Mouse (Mus musculus): Measurements from ENCODE around the gene Trim40.
"Not testable (repeated sequence)": the region's sequence is repeated elsewhere in the genome, so short reads cannot be mapped to it uniquely, and the experiment has no call there.

Trim40 gene

DNA sequence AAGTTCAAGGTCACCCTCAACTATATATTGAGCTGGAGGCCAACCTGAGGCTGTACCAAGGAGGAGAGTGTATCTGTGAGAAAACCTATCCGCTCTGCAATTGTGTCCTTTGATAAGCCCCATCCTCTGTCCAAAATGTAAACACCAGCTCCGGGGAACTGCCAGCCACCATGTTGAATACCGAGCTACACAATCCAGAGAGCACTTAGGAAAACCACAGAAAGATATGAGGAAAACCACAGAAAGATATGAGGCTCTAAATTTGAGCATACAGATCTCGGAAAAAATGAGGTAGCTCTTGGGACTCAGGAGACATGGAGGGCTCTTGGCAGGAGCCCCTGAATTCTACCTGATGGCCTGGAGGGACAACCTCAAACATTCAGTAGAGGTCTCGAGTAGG lies 3.5 kb upstream of the Trim40 start:
- DNase-seq (ENCODE audit: low read depth) = peak; percentile 72

DNA sequence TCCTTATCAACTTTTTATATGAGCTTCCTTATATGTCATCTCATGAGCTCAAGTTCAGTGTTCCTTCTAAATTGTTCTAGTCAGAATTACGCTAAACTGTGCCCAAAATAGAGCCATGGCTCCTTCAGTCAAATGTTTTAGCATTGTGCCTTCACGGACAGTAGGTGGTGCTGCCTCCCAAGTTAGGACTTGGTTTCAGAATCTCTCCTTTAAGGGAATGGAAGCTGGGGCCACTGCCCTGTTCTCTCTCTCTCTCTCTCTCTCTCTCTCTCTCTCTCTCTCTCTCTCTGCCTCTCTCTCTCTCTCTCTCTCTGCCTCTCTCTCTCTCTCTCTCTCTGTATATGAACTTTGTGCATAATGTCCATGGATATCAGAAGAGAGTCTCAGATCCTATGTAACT lies 2.4 kb upstream of the Trim40 start:
- DNase-seq (ENCODE audit: low read depth) = peak; percentile 78

DNA sequence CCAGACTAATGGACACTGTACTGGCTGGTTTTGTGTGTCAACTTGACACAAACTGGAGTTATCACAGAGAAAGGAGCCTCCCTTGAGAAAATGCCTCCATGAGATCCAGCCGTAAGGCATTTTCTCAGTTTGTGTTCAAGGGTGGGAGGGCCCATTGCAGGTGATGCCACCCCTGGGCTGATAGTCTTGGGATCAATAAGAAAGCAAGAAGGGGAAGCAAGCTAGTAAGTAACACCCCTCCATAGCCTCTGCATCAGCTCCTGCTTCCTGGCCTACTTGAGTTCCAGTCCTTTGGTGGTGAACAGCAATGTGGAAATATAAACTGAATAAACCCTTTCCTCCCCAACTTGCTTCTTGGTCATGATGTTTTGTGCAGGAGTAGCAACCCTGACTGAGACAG lies 1.6 kb upstream of the Trim40 start:
- not testable (repeated sequence) for DNase-seq (ENCODE audit: low read depth)

DNA sequence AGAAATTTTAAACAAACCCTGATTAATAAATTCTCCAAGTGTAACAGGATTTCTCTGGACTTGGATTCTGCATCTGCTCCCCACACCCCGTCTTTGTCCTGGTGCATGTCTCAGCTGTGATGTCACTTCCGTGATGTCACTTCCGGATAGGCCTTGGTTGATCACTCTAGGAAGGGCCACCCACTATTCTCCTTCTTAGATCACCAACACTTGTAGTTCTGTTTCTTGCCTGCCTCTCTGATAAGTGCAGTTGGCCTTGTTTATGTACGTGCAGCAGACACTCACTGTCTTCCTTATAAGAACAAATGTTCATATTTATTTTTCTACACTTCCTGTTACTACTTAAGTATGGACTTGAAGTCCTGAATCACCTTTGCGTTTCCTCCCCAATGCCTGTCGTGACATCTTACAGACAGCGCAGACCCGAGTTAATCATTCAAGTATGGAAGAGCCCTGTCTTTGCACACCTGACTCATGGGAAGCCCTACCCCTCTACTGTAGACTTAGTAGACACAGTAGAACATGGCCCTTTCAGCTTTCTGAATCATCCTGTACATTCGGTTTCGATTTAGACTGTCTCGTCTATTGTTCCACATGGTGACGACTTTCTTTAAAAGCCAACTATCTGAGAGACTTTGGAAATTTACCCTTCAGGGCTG lies 4.7 kb downstream of the Trim40 start:
- peak; percentile 21 for DNase-seq (ENCODE audit: low read depth)

DNA sequence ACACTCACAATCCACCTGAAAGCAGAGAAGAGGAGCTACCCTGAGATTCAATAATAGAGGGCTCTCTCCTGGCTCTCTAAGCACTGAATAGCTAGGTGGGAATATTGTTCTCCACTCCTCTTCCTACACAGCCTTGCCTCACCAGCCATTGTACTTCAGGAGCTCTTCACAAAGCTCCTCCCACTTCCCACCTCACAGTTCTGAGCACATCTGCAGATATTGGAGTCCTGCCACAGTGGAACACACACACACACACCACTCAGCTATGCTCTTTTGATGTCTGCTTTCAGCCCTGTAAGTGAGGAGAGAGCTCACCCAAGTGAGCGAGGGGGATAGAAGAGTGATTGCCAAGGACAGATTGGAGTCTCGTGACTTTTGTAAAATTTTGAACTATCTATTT lies 6.6 kb downstream of the Trim40 start:
- no peak for DNase-seq (ENCODE audit: low read depth)

DNA sequence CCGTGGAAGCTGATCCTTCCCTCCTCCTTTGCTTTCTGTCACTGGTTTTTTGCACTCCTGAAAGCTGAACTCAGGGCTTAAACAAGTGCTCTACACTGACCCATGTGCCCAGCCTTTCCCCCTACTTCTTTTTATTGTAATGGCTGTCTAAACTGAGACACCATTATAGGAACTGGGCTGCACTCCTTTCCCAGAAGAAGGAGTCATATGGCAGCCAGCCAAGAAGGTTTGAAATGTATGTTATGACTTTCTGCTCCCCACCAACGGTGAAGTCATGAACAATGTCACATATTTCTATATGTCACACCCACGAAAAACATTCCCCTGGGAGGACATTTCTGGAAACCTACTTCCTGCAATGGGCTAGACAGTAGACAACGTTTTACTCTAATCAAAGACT lies 15.3 kb downstream of the Trim40 start:
- no peak for DNase-seq (ENCODE audit: low read depth)

DNA sequence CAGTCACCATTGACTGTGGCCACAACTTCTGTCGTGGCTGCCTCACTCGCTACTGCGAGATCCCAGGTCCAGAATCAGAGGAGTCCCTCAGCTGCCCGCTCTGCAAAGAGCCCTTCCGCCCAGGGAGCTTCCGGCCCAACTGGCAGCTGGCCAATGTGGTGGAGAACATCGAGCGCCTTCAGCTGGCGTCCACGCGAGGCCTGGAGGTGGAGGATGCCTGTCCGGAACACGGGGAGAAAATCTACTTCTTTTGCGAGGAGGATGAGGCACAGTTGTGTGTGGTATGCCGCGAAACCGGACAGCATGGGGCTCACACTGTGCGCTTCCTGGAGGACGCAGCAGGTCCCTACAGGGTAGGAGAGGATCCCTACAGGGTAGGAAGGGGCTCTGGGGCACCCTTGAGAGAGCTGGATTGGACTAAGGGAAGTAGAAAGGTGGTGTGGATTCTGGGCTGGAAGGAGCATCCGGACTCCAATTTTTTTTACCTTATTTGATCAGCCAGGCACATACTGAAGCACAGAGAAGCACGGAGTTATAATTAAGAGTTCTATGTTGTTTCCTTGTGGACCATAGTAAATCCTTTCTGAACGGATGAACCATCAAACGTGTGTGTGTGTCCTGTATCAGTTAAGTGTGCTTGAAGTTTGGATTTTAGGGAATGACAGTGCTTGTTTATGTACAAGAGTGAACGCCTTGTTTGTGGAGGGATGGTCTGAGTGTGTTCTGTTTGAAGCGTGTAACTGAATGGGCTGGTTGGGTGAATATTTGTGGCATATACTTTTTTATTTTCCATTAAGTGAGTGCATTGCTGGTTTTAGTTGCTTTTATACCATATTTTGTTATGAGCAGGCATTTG lies 19.7 kb downstream of the Trim40 start:
- peak; percentile 46 for DNase-seq (ENCODE audit: low read depth)

DNA sequence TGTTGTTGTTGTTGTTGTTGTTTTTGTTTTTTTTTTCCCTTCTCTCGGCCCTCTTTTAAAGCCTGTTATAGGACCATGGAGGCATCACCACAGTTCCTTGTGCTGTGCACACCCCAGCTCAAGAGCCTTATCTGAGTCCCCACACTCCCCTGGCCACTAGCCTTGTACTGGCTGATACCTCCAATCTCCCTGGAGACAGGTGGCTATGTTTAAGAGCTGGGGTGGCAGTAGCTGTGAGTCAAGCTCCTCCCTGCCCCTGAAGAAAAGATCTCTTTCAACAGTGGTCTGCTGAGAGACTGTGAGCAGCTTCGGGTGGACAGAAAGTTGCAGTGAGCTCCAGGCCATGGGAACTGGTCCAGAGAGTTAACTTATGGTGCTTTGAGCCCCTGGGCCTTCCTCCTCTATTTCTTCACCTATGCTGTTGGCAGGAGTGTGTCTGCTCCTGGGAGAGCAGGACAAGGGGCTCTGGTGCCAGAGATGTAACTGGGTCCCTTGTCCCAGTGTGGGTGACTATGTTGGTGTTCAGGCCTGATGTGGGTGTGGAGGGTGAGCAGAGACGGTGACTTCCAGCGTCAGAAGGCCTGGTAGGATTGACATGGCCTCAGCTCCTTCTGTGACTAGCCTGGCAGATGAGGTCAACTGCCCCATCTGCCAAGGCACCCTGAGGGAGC lies 20.5 kb downstream of the Trim40 start, which contains the start of gene Trim10:
Gene Trim10, plus strand, starts transcription at position 291 of the 671 bp plus-strand sequence.
- DNase-seq (ENCODE audit: low read depth) = no peak

DNA sequence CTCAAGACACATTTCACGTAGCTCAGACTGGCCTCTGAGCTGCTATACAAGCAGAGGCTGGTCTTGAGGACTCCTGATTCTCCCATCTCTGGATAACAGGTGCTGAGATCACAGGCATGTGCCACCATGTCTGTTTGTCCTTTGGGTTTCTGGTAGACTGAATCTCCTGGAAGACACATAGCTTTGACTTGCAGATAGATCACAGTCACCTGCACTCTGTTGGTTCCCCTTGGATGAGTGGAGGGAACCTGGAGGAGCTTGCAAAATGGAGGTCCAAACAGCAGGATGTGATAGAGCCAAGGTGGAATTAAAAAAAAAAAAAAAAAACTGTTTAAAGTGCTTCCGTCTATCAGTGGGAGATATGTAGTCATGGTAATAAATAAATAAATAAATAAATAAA lies 21.1 kb downstream of the Trim40 start:
- DNase-seq (ENCODE audit: low read depth) = no peak

DNA sequence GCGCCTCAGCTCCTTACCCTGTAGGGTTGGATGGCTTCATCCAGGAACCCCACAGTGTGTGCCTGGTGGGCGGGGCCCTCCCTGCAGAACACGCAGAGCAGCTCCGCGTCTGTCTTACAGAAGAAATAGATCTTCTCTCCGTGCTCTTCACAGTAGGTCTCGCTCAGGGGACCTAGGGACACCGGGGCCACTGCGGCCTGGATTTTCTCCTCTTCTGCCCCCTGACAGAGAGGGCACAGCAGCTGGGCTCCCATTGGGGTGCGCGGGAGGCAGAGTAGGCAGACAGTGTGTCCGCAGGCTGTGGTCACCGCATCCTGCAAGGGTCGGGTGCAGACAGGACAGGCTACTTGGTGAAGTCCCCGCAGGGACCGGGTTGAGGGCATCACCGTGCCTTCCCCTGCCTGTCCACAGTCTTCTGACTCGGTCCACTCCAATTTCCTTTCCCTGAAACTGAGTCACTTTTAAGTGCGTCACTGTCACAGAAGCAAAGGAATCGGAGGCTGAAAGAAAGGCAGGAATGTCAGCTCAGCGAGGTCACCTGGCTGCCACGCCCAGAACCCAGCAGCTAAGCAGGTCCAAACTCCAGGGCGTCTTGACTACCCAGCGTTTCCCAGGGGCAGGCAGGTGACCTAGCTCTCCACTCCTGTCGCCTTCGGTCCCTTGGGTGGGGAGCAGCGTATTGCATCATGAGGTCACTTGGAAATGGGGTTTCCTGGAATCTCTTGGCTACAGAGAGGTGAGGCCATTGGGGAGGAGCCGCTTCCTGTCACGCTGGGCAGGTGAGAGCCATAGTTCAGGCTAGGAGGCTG lies 23.0 kb downstream of the Trim40 start, which contains the start of gene Trim15:
Gene Trim15, minus strand, starts transcription at position 492 of the 809 bp plus-strand sequence.
- no peak for DNase-seq (ENCODE audit: low read depth)

DNA sequence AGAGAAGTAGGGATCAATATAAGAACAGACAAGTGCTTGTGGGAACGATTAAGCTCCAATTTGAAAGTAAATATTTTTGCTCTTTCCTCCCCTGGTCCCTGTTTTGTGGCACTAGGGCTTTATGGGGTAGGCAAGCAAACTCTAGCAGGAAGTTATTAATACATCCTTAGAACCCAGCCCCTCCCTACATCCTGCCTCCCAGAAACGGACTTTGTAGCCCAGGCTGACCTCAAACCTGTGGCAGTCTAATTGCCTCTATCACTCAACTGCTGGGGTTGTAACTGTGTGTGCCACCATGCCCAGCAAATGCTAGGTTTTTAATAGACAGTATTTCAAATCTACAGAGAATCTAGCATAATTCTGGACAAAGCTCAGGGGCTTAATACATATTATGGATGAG lies 28.2 kb downstream of the Trim40 start:
- no peak for DNase-seq (ENCODE audit: low read depth)

DNA sequence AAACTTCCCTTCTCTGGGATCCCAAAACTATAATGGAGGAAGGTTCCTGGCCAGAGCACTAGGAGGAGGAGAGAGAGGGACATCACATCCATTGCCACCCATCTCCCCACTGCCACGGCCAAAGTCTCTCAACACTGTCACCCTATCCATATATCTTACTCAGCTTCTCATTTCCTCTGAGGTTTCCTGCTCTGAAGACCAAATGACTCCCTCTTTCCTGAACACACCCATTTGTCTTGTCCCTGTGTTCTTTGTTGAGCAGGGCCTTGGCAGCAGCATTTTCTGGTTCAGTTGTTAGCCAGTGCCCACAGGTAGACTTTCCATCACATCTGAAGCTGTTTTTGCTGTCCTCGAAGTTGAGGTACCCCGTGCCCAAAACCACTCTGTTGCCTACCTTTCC lies 31.7 kb downstream of the Trim40 start:
- peak; percentile 71 for DNase-seq (ENCODE audit: low read depth)

DNA sequence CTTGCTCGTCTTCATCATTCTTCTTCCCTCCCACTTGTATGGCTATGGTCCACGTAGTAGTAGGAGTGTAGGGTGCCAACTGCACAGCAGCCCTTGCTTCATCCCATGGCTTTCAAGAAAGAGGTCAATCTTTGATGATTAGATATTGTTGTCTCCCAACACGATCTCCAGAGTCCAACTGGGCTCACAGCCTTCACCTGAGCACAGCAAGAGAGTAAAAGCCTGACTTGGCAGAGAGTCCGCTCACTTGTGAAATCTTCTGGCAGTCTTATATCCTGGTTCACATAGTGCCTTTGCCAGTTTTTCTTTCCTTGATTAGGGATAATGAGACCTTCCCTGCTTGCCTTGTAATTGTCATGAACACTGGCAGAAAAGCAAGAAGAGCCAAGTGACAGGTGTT lies 33.7 kb downstream of the Trim40 start:
- DNase-seq (ENCODE audit: low read depth) = no peak

DNA sequence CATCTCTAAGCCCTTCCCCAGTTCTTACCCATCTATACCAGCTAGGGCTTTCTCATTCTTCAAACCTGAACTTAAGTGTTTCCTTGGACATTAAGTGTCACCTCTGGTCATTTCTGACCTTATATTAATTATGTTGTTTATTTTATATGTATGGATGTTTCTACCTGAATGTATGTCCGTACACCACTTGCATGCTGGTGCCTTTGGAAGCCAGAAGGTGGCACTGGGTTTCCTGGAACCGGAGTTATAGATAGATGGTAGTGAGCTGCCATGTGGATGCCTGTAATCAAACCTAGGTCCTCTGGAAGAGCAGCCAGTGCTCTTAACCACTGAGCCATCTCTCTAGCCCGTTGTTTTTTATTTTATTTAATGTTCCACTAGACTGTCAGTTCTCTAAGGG lies 34.4 kb downstream of the Trim40 start:
- DNase-seq (ENCODE audit: low read depth) = no peak

DNA sequence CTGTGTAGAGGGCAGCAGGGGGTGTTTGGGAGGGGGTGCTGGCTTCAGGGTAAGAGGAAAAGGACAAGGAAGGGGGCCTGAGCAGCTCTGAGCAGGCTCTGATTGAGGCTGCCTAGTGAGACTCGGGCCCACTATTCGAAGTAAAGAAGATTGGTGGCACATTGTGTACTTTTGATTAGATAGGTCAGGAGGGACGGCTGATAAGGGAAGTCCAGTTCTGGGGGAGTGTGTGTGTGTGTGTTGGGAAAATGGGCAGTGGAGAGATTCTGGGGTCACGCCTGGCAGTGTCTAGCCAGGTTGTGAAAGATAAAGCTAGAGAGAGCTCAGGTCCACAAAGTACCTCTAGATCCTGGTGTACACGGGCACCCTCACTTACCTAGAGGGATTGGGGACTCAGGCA lies 38.3 kb downstream of the Trim40 start:
- no peak for DNase-seq (ENCODE audit: low read depth)

DNA sequence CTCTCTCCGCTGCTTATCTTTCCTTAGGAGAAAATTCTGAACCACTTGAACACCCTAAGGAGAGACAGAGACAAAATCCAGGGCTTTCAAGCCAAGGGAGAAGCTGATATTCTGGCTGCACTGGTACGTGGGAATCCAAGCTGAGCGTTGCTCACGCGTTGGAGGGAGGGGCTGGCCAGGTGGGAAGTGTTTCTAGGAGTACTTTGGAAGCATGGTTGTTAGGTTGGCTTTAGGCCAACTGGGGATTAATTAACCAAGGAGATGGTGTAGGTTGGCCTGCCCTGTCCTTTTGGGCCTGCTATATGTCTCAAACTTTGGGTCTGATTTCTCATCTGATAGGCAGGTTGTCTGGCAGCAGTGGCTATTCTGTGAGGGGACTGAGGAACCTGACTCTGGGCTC lies 38.7 kb downstream of the Trim40 start:
- DNase-seq (ENCODE audit: low read depth) = no peak

DNA sequence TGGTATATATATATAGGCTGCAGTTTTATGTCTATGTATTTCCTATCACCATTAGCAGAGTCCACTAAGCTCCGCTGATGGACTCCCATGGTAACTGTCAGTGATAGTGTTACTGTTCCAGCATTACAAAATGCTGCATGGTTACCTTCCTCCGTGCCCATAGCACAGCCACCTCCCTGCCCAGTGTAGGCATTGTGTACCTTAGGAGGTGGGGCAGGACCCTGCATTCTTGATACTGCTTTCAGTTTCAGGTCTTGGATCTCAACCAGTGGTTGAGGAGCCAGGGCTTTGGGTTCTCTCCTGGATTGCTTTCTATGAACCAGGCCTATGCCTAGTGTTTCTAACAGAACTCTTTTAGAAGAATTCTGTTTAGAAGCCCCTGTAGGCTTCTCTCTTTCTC lies 39.9 kb downstream of the Trim40 start:
- no peak for DNase-seq (ENCODE audit: low read depth)

DNA sequence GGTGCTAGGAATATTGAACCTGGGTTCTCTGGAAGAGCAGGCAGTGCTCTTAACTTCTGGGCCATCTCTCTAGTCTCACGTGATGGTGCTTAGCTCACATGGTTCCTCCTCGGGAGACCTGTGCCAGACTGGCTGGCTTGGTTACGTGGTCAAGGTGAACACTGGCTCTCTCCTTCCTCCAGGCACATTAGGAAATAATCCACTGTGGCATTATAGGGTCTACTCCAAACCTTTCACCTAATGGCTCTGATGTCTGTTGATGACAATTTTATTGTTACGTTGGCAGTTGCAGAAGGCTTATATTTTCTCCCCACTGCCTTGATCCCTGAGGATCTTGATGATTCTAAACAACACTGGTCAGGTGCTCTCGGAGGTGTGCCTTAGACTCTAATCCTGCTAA lies 41.0 kb downstream of the Trim40 start:
- no peak for DNase-seq (ENCODE audit: low read depth)

DNA sequence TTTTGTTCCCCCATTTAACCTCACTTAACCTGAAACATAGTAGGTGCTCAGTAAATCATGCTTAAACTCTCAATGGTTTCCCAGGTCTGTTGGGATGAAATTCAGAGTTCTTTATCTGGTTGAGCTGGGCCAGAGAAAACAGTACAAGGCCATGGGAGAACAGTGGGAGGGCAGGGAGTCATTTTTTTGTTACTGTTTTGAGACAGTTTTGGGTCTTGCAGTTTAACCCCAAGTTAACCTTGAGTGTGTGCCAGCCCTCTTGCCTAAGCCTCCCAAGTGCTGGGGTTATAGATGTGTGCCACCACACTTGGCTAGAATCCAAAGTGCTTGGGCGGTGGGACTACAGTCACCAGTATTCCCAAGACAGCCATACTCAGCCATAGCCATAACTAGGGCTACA lies 45.2 kb downstream of the Trim40 start:
- DNase-seq (ENCODE audit: low read depth) = peak; percentile 72

DNA sequence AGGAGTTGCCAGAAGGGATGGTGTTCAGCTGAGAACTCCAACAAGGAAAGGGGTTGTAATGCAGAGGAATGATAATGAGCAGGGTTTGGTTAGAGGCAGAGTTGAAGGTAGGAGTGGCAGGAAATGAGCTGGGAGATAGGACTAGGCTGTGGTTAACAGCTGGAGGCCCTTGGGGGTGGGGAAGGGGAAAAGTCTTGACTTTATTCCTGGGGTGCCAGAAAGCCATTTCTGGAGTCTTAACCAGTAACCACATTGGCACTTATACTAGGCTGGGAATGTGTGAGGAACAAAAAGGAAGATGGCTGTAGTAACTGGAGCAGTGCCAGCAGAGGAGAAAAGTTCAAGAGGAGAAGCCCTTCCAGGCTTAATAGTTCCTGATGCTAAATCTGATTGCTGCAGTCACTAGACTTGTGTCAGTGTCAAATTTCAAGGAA lies 45.6 kb downstream of the Trim40 start:
- peak; percentile 56 for DNase-seq (ENCODE audit: low read depth)

DNA sequence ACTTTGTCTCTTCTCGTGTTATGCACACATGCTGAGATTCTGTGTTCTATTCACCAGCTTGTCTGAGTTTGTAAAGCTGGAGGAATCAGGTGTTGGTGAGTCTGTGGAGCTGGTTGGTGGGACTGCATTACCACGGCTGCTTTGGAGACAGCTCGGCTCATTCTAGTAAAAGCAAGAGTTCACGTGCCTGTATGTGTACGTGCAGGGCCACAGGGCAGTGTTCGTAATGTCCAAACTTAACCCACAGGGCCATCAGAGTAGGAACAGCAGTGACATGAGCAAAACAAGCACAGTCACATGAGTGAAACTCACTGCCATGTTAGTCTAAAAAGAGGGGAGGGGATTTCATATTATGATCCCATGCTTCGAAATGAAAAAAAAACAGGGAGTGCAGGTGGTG lies 46.2 kb downstream of the Trim40 start:
- DNase-seq (ENCODE audit: low read depth) = no peak

DNA sequence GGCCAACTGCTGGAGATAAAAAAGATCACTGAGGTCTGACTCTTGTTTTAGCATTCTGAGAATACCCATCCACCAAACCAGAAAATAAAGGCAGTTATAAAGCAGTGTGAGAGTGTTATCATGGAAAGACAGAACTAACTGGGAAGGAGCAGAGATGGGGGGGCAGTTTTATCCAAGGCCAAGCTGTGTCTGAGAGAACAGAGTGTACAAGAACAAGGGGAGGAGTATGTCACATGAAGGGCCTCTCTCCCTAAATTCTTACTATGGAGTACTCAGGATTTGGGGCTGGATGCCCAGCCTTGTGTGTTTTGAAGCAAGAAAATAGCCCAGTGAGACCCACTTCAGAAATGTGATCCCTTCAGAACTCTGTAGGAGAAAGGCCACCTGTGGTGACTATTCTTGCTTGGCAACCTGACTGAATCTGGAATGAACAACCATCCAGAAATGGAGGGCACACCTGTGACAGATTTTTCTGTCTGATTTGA lies 48.9 kb downstream of the Trim40 start:
- no peak for DNase-seq (ENCODE audit: low read depth)

Data from 416B (cell line).